Mouse (Mus musculus): ENCODE measurements around the gene Gm20388.

GRCm38 (mm10) chr8:122071193-122071592 is 2160.6 kb downstream of the Gm20388 start:
- TF ChIP-seq EP300 (IDR thresholded peaks at IDR 0.05; ENCODE audit: low read depth) (no peak), CTCF (IDR thresholded peaks at IDR 0.05; ENCODE audit: low read depth) (no peak)
